Mouse (Mus musculus): ENCODE measurements around the gene Als2cl.

Als2cl gene

DNA sequence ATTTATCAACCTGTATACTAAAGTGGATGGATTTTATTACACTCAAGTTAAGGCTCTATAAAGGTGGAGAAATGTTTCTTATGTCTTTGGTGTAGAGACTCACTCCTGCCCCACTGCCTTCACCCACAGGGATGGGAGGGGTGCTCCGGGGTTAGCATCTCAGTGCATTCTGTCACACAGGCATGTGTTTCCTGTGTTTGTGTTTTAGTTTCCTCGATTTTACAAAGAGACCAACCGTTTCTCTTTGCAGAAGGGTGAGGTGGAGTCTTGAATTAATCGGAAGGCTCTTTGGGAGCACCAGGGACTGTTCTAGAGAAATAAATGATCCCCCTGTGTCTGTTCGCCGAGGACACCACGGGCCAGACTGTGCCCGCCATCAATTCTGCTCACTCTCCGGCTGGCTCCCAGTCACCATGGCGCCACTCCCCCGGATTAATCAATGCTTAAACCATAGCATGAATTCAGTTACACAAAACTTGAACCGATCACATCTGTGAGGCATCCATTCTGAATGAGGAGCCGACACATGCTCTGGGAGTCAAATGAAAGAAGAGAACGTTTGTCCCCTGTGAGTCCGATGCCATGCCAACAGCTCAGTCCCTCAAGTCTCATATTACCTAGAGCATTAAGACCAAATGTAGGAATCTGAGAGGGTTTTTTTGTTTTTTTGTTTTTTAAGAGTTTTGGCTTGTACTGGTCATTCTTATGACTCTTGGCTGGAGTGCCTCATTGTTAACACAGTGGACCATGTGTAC is 41.2 kb downstream of the Als2cl start:
- peak; percentile 68 to 81 for DNase-seq

GRCm38 (mm10) chr9:110922759-110923158 is 43.1 kb downstream of the Als2cl start:
- peak; percentile 83 to 84 for DNase-seq

- DNase-seq = no peak
These were observed 51.9 kb downstream of the Als2cl start for GRCm38 (mm10) chr9:110931573-110931972.

- no peak for DNase-seq
These were observed 54.3 kb downstream of the Als2cl start for GRCm38 (mm10) chr9:110933850-110934437.

DNA sequence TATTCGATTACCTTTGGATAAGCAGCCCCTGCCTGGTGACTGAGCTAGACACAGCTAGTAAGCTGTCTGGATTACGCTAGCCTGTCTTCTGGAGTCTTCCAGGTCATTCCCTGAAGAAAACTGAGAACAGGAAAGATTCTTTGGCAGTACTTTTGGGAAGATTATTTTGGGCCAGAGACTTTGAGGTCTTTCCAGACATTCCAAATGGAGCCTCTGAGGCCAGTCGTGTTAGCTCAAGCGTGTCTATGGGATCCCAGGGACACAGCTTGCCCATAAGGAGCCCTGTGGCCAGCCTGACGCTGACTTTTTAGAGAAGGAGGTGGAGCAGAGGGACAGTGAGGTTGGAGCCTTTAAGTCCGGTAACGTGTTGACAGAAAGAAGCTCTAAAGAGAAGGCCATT is 56.3 kb downstream of the Als2cl start:
- DNase-seq = no peak

DNA sequence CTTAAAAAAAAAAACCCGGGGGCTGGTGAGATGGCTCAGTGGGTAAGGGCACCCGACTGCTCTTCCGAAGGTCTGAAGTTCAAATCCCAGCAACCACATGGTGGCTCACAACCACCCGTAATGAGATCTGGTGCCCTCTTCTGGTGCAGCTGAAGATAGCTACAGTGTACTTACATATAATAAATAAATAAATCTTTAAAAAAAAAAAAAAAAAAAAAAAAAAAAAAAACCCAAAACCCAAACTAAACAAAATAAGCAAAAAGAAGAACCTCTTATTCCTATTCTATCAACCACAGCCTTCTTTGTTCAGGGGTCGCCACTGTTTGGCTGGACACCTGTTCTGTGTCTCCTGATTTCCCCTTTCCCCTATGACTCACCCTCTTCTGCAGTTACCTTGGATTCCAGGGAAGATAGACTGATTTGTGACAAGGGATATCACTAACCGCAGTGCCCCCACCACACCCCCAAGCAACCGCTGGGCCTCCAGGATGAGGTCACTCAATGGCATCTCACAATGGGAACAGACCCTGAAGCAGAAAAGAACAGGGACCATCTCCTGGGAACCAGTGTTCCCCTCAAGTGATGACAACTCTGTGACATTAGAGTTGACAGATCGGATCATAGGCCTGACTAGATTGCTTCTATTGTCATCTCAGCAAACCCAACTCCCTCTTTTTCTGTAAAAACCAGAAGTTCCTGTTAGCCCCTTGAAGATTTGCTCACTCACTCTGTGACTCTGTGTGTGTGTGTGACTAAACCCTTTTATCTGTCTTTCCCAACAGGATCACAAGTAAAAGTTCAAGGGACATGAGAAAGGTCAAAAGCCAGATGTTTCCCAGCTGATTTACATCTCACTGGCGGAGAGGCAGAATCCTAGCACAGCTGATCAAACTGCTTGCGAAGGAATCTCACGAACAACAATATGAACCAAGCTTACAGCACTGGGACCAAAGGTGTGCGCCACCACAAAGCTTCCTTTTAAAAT is 58.1 kb downstream of the Als2cl start:
- no peak for DNase-seq

GRCm38 (mm10) chr9:110944265-110944664 is 64.6 kb downstream of the Als2cl start:
- no peak for DNase-seq

GRCm38 (mm10) chr9:110945343-110945742 is 65.7 kb downstream of the Als2cl start:
- no peak for DNase-seq

- no peak for DNase-seq
These were observed 66.3 kb downstream of the Als2cl start, which contains the start of gene Tdgf1 for GRCm38 (mm10) chr9:110945926-110946325. Gene Tdgf1 (minus strand): TSS chr9:110946158.

DNA sequence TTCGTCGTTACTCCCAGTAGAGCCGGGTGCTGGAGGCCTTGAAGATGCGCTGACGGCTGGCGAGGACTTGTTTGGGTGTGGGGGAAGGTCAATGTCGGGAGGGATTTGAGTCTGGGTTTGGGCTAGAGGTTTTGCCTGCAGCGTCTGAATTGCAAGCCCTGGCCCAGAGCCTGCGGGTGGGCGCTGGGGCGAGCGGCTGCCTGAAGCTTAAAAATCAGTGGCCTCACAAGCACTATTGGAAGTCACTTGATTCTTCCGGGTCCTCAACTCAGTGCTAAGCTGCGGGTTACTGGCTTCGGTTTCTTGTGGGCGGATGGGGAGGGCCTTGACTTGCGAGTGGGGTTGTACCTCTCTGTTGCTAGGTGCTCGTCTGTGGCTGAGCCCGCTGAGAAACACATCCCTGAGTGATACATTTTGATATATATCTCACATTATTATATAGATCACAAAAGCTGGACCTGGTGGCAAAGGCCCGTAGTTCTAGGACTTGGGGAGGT is 66.9 kb downstream of the Als2cl start:
- peak; percentile 52 to 64 for DNase-seq

- no peak for DNase-seq
These were observed 67.6 kb downstream of the Als2cl start for GRCm38 (mm10) chr9:110947261-110947661.

DNA sequence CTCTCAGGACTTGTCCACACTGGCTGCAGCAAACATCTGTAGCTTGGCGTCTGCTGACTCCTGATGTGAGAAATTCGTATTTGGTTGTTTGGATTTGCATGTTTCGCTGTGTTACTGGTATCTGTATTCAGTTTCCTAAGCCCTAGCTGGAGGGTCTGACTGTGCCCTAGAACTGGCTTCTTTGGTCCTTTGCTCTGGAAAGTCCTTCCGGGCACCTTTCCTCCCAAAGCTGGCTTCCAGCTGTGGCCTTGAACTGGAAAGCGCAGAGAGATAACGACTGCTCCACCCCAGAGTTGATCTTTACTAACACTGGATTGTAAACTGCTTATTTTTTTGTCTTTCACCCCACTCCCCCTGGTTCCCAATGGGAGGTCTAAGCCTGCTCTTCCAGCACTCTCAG is 68.2 kb downstream of the Als2cl start:
- no peak for DNase-seq

DNA sequence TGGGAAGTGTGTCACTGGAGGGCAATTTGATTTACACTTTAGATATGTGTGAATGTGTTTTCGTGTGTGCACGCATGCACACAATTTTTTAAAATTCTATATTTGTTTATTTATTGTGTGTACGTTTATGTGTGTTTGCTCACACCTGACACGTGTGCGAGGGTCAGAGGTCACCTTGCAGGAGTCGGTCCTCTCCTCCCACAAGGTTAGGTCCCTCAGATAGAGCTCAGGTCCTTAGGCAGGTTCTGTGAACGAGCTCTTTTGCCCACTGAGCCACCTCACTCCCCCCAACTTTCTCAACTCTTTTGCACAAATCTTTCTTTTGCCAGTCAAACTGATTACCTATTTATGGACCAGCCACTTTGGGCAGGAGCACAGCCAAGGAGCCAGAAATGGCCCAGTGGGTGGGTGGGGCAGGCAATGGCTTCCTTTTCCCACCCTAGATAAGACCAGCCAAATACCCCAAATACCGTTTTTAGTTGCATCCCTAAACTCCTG is 69.2 kb downstream of the Als2cl start:
- no peak for DNase-seq

- DNase-seq = no peak
These were observed 70.4 kb downstream of the Als2cl start for GRCm38 (mm10) chr9:110950109-110950508.

Measured in thymus, postnatal 36 days (tissue).